Mouse (Mus musculus) cerebellum, adult 2 months (tissue): ENCODE measurements at regions not wholly inside any gene's neighbourhood (a gene's known extent, or its start where the extent isn't known, plus 50 kb on each side); places are given as distances from the start of the nearest gene placed in this dataset.

Experiments
- CTCF ChIP-seq: fragments of 200-500 bp; IDR thresholded peaks from 2 replicates; pipeline ENCODE4 v1.5.1; 2011; ENCODE audit warnings: low read depth, mild to moderate bottlenecking, control low read depth, low read length, moderate library complexity, borderline replicate concordance; ENCODE audit not compliant: insufficient read depth
- POLR2A ChIP-seq: fragments of 200-500 bp; IDR thresholded peaks from 2 replicates; pipeline ENCODE4 v1.6.1; 2011; ENCODE audit warnings: low read length, control low read depth, borderline replicate concordance; ENCODE audit not compliant: insufficient read depth

- TF ChIP-seq POLR2A (no peak), CTCF (no peak)
Observed at GRCm38 (mm10) chr1:155013784-155014183, 85.7 kb downstream of the Ier5 start.
